Mouse (Mus musculus): ENCODE measurements around the gene Rgs4. TPM values are rescaled to one million over a fixed set of nuclear protein-coding genes. Genes with fewer than 3 reads are reported as not detected.

Gene Rgs4
- polyA plus RNA-seq, 2 experiments = 2.6 to 4.1 TPM

DNA sequence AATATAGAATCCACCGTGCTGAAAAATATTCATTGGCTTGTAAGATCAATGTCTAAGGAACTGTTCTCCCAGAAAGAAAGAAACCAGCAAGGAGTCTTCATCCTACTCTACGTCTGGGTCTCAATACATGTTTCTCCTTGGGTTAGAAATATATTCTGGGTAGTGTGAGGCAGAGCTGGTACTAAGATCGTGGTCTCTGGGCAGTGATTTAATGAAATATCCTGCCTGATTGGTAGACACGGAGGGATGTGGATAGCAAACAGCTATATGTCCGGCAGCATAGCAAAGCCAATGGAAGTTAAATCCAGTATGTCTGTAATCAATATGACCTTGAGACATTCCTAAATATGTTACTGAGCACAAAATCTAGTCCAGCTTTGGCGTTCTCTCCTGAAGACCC is 460 bp upstream of the Rgs4 start:
- H3K9me3 ChIP-seq (ENCODE audit: control insufficient read depth, low read length) = no peaks in the 10 kb centered on the region
- TF ChIP-seq POLR2A (IDR thresholded peaks at IDR 0.05; ENCODE audit: borderline replicate concordance, extremely low read depth, insufficient read depth, insufficient read length) = no peak
- DNase-seq (ENCODE audit: low spot score) (no peak), ATAC-seq (ENCODE audit: low FRiP score, low read depth) (no peak)
- peak overlapping the region; percentile 27; the same call in 1 of the 2 replicates for H3K4me3 ChIP-seq (replicated peaks; ENCODE audit: low read length)
- no peaks in the 10 kb centered on the region for H3K36me3 ChIP-seq (ENCODE audit: control insufficient read depth, insufficient read depth, low read length)
- H3K27me3 ChIP-seq (ENCODE audit: control insufficient read depth, insufficient read depth, low read length) = peaks cover 16% of the 10 kb centered on the region; the same call in 1 of the 2 replicates
- WGBS = 44% methylated on average over 6 of the region's 6 CpGs
- H3K4me2 ChIP-seq (replicated peaks; ENCODE audit: low read depth, low read length, severe bottlenecking) = peak overlapping the region; percentile 52; the same call in 1 of the 2 replicates
- H3K4me1 ChIP-seq (ENCODE audit: control insufficient read depth, insufficient read depth, low read length) = no peaks in the 10 kb centered on the region
- no peak overlapping the region for H3K9ac ChIP-seq (ENCODE audit: low read depth, low read length, severe bottlenecking)
- no peak overlapping the region for H3K27ac ChIP-seq (replicated peaks; ENCODE audit: low read depth, low read length)

DNA sequence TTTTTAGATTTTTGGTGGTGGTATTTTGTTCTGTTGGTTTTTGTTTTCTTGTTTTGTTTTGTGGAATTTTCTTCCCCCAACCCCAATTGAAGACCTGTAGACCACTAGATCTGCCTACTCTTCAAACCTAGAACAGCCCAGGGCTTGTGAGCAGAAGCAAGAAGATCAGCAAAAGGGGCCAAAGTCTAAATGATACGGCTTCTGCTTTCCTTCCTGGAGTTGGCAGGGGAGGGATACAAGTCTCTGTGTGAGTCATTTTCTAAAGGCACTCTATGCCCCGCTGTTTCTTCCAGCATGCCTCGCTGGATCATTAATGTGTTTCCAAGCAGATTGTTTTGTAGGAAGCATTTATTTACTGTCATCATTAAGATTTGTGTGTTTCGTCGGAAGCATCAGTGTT is 6.3 kb downstream of the Rgs4 start:
- Histone ChIP-seq H3K27ac (replicated peaks; ENCODE audit: low read depth, low read length) (no peak overlapping the region), H3K4me2 (replicated peaks; ENCODE audit: low read depth, low read length, severe bottlenecking) (no peak overlapping the region), H3K4me3 (replicated peaks; ENCODE audit: low read length) (no peak overlapping the region), H3K27me3 (ENCODE audit: control insufficient read depth, insufficient read depth, low read length) (peaks cover 3% of the 10 kb centered on the region; the same call in 1 of the 2 replicates), H3K36me3 (ENCODE audit: control insufficient read depth, insufficient read depth, low read length) (no peaks in the 10 kb centered on the region), H3K4me1 (ENCODE audit: control insufficient read depth, insufficient read depth, low read length) (no peaks in the 10 kb centered on the region), H3K9me3 (ENCODE audit: control insufficient read depth, low read length) (no peaks in the 10 kb centered on the region), H3K9ac (ENCODE audit: low read depth, low read length, severe bottlenecking) (no peak overlapping the region)
- no peak for DNase-seq (ENCODE audit: low spot score)
- no peak for ATAC-seq (ENCODE audit: low FRiP score, low read depth)
- no peak for TF ChIP-seq POLR2A (IDR thresholded peaks at IDR 0.05; ENCODE audit: borderline replicate concordance, extremely low read depth, insufficient read depth, insufficient read length)
- 77% methylated on average over 5 of the region's 5 CpGs for WGBS

DNA sequence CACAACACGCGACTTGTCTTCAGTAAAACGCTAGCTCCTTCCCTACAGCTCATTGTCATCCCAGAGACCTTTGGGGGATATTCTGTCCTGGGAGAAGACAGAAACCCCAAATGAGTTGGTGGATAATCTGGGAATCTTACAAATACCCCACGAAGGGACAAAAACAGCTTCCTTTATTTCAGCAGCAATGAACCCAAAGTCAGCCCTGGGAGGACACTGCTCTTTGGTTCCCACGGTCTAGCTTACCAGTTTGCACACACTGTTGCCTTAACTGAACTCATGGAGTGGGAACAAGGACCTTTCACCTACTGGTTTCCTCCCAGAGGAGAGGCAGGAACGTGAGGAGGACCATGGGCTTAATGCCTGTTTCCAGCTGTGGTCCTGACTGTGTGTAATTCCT is 10.2 kb downstream of the Rgs4 start:
- Histone ChIP-seq H3K36me3 (ENCODE audit: control insufficient read depth, insufficient read depth, low read length) (no peaks in the 10 kb centered on the region), H3K9me3 (ENCODE audit: control insufficient read depth, low read length) (no peaks in the 10 kb centered on the region), H3K4me1 (ENCODE audit: control insufficient read depth, insufficient read depth, low read length) (no peaks in the 10 kb centered on the region), H3K27ac (replicated peaks; ENCODE audit: low read depth, low read length) (no peak overlapping the region), H3K4me2 (replicated peaks; ENCODE audit: low read depth, low read length, severe bottlenecking) (no peak overlapping the region), H3K27me3 (ENCODE audit: control insufficient read depth, insufficient read depth, low read length) (no peaks in the 10 kb centered on the region), H3K4me3 (replicated peaks; ENCODE audit: low read length) (no peak overlapping the region), H3K9ac (ENCODE audit: low read depth, low read length, severe bottlenecking) (no peak overlapping the region)
- TF ChIP-seq POLR2A (IDR thresholded peaks at IDR 0.05; ENCODE audit: borderline replicate concordance, extremely low read depth, insufficient read depth, insufficient read length) = no peak
- ATAC-seq (ENCODE audit: low FRiP score, low read depth) (no peak), DNase-seq (ENCODE audit: low spot score) (no peak)
- WGBS = 87% methylated on average over 6 of the region's 6 CpGs

DNA sequence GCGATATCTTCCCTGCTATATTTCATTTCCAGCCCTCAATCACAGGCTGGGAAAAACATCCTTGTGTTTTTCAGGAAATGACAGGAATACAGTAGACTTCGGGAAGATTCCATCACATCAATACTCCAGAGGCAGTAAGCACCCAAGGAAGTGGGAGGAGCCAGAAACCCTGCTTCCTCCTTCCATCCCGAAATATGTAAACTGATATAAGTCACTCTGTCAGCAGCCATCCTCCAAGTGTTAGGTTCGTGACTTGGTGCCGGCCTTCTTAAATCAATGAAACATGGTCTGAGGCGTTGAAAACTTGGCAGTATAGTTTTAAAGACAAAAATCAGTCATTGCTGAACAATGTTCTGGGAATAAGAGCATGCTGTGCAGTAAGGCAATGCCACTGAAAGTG is 11.3 kb downstream of the Rgs4 start:
- Histone ChIP-seq H3K4me2 (replicated peaks; ENCODE audit: low read depth, low read length, severe bottlenecking) (no peak overlapping the region), H3K36me3 (ENCODE audit: control insufficient read depth, insufficient read depth, low read length) (no peaks in the 10 kb centered on the region), H3K9ac (ENCODE audit: low read depth, low read length, severe bottlenecking) (no peak overlapping the region), H3K27me3 (ENCODE audit: control insufficient read depth, insufficient read depth, low read length) (no peaks in the 10 kb centered on the region), H3K27ac (replicated peaks; ENCODE audit: low read depth, low read length) (no peak overlapping the region), H3K4me1 (ENCODE audit: control insufficient read depth, insufficient read depth, low read length) (no peaks in the 10 kb centered on the region), H3K9me3 (ENCODE audit: control insufficient read depth, low read length) (no peaks in the 10 kb centered on the region), H3K4me3 (replicated peaks; ENCODE audit: low read length) (no peak overlapping the region)
- TF ChIP-seq POLR2A (IDR thresholded peaks at IDR 0.05; ENCODE audit: borderline replicate concordance, extremely low read depth, insufficient read depth, insufficient read length) = no peak
- WGBS = 80% methylated on average over 6 of the region's 6 CpGs
- DNase-seq (ENCODE audit: low spot score) = no peak
- no peak for ATAC-seq (ENCODE audit: low FRiP score, low read depth)

- TF ChIP-seq POLR2A (IDR thresholded peaks at IDR 0.05; ENCODE audit: borderline replicate concordance, extremely low read depth, insufficient read depth, insufficient read length) = no peak
- no peak for ATAC-seq (ENCODE audit: low FRiP score, low read depth)
- WGBS = 67% methylated on average over 7 of the region's 7 CpGs
- Histone ChIP-seq H3K4me1 (ENCODE audit: control insufficient read depth, insufficient read depth, low read length) (no peaks in the 10 kb centered on the region), H3K36me3 (ENCODE audit: control insufficient read depth, insufficient read depth, low read length) (no peaks in the 10 kb centered on the region), H3K4me3 (replicated peaks; ENCODE audit: low read length) (no peak overlapping the region), H3K27ac (replicated peaks; ENCODE audit: low read depth, low read length) (no peak overlapping the region), H3K9ac (ENCODE audit: low read depth, low read length, severe bottlenecking) (no peak overlapping the region), H3K27me3 (ENCODE audit: control insufficient read depth, insufficient read depth, low read length) (no peaks in the 10 kb centered on the region), H3K4me2 (replicated peaks; ENCODE audit: low read depth, low read length, severe bottlenecking) (no peak overlapping the region), H3K9me3 (ENCODE audit: control insufficient read depth, low read length) (no peaks in the 10 kb centered on the region)
- DNase-seq (ENCODE audit: low spot score) = no peak
These were observed 16.8 kb downstream of the Rgs4 start for GRCm38 (mm10) chr1:169730599-169731100.

GRCm38 (mm10) chr1:169726319-169726718 is 21.1 kb downstream of the Rgs4 start:
- H3K9me3 ChIP-seq (ENCODE audit: control insufficient read depth, low read length) = no peaks in the 10 kb centered on the region
- no peak for ATAC-seq (ENCODE audit: low FRiP score, low read depth)
- no peaks in the 10 kb centered on the region for H3K36me3 ChIP-seq (ENCODE audit: control insufficient read depth, insufficient read depth, low read length)
- no peak overlapping the region for H3K4me2 ChIP-seq (replicated peaks; ENCODE audit: low read depth, low read length, severe bottlenecking)
- H3K27me3 ChIP-seq (ENCODE audit: control insufficient read depth, insufficient read depth, low read length) = no peaks in the 10 kb centered on the region
- TF ChIP-seq POLR2A (IDR thresholded peaks at IDR 0.05; ENCODE audit: borderline replicate concordance, extremely low read depth, insufficient read depth, insufficient read length) = no peak
- no peaks in the 10 kb centered on the region for H3K4me1 ChIP-seq (ENCODE audit: control insufficient read depth, insufficient read depth, low read length)
- H3K4me3 ChIP-seq (replicated peaks; ENCODE audit: low read length) = no peak overlapping the region
- WGBS = 67% methylated on average over 3 of the region's 3 CpGs
- no peak overlapping the region for H3K27ac ChIP-seq (replicated peaks; ENCODE audit: low read depth, low read length)
- peak; percentile 17 for DNase-seq (ENCODE audit: low spot score)
- no peak overlapping the region for H3K9ac ChIP-seq (ENCODE audit: low read depth, low read length, severe bottlenecking)
